Mouse (Mus musculus) layer of hippocampus, postnatal 10 days (tissue): ENCODE results near the gene L1td1. TPM values are rescaled to one million over a fixed set of nuclear protein-coding genes. Genes with fewer than 3 reads are reported as not detected.

ENCODE experiments used
- DNase-seq, 2 experiments: peaks; one replicate each; pipeline ENCODE4 v3.0.0; 2021; ENCODE audit warnings: low spot score in 2 of 2
- total RNA-seq, 2 experiments: library from RNA; stranded (reverse); gene quantifications; 2 replicates each; pipeline ENCODE4 v1.2.3; 2021

L1td1 gene
- total RNA-seq, 2 experiments from 2014 or later: 0.34 TPM; not detected in 1

- no peak for DNase-seq
Measured at GRCm38 (mm10) chr4:98739753-98740152, 13.2 kb downstream of the L1td1 start.

DNA sequence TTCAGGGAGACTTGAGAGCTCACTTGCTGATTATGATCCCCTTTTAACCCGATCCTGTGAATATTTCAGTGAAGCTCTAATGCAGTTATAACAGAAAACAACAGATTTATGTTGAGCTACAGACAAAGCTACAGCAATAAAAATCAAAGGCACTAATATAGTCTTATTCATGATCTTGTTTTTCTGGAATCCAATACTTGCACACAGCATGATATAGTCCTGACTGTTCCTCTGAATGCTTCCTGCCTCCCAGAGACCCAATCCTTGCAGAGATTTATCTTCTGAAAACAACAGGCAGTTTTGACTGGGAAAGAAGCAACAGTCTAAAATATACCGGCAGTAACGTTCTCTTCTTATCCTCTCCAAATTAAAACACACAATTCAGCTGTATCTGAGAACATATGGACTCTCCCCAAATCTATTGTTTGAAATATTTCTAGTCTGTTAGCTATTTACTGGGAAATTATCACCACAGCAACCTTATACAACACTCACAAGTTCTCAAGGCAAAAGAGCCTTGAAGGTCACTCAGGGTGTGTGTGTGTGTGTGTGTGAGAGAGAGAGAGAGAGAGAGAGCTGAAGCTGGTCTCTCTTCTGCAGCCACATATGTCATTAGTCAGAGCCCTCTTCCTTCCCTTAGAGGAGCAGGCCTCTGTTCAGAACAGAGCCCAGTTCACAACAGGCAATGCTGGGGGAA, 16.8 kb downstream of the L1td1 start:
- DNase-seq: no peak

DNA sequence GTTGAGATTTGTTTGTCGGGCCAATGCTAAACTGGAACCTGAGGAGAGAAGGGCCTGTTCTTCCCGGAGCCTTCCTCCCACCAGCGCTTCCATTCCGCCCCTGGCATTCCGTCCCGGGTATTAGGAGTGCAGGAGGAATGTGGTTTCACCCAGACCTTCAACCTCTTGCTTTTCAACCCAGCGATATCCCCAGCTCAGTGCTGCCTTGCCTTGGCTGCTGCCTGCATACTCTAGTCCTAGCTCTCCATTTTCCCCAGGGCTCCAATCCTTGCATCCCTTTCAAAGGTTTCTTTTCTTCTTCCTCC, 17.3 kb downstream of the L1td1 start:
- DNase-seq: no peak

GRCm38 (mm10) chr4:98754456-98754855, 27.9 kb downstream of the L1td1 start:
- DNase-seq: no peak

GRCm38 (mm10) chr4:98756141-98756540, 29.6 kb downstream of the L1td1 start:
- no peak for DNase-seq

- peak; percentile 20 to 25 for DNase-seq
Measured at GRCm38 (mm10) chr4:98758012-98758821, 31.7 kb downstream of the L1td1 start.

GRCm38 (mm10) chr4:98758872-98759518, 32.5 kb downstream of the L1td1 start:
- DNase-seq: no peak

GRCm38 (mm10) chr4:98767134-98768133, 40.9 kb downstream of the L1td1 start:
- DNase-seq: no peak

DNA sequence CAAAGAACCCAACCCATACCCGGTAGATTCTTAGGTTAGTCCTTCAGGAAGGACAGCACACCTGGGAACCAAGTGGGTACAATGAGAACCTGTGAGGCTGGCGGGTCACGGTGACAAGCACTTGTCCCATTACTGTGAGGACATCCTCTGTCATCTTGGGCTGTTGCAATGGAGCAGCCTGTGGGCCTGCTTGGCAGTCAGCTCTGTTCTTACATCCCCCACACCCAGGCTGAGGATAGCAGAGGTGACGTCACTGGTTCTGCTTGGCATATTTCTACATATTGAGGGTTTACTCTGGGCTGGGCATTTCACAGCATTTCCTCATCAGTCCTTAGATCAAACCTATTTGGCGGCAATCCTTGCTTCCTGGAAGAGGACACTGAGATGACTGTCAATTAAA, 47.3 kb downstream of the L1td1 start:
- no peak for DNase-seq

DNA sequence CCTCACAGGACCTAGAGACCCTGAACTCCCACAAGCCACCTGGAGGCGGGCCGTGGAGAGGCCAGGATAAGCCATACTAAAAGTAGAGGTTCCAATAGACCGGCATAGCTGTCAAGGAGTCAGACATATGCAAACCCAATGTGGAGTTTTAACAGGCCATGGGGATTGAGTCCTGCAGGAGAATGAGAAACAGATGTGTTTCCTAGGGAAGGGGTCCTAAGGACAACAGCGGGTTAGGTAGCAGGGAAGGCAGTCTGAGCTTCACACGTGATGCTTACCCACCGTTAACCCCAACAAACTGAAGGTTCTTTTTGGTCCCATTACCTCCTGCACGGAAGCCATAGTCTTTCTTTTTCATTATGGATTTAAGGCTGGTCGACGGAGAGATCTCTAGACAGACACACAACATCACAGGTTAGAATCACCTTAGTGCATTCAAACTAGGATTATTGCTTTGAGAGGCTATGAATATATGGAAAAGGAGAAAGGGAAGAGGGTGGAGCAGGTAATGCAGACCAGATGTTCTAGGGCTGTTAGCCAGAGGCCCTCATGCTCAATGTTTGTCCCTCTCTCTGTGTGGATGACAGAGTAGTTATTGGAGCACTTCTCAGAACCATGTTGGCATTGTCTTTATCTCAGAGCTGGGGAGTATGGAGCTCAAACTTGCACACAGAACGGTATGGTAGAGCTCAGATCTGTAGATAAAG, 50.3 kb downstream of the L1td1 start:
- no peak for DNase-seq

GRCm38 (mm10) chr4:98777464-98777863, 50.9 kb downstream of the L1td1 start:
- DNase-seq: no peak

DNA sequence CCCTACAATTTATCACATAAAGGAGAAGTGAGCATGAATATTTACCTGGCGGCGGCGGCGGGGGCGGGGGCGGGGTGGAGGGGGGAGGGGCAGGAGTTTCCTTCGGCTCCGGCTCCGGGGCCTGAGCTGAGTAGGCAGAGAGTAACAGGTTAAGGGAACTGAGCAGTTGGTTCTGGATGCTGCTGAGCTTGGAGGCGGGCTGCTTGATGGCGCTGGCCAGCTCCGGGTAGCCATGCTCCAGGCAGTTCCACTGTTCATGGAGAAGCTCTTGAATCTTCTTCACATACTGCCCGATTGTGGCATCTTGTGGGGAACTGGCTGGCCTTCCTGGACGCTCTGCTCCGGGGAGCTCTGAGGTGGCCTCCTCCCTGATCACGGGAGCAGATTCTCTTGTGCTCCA, 51.7 kb downstream of the L1td1 start:
- DNase-seq: no peak

- no peak for DNase-seq
Measured at GRCm38 (mm10) chr4:98785851-98786250, 59.3 kb downstream of the L1td1 start.

DNA sequence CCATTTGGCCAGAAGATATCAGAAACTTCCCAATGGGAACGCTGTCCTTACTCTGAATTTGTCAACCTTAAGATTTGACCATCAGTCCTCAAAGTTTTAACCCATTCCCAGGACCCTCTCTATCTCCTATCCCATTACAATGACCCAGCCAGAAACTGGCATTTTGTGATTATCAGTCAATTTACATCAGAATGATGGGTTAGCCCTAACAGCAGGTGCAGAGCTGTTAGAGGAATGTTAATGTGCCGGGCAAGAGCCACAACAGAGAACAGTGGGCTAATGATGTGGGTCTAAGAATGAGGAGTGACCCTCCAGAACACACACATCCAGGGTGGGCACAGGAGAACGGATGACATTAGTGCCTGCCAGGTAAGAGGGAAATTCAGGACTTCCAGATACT, 59.7 kb downstream of the L1td1 start:
- no peak for DNase-seq

Other genes with a start within 250 kb of the L1td1 start
- gene Kank4, start 90.8 kb downstream of the L1td1 start, total RNA-seq: 1 to 10 TPM; 2.8 to 3.0 TPM
- gene I0C0044D17Rik, start 97.1 kb downstream of the L1td1 start, total RNA-seq: not detected
- gene Usp1, start 197.1 kb downstream of the L1td1 start, total RNA-seq: 10 to 100 TPM; 23.8 to 31.9 TPM